Mouse (Mus musculus): ENCODE data around the gene Thap11. TPM values are rescaled to one million over a fixed set of nuclear protein-coding genes. Genes with fewer than 3 reads are reported as not detected.

Thap11 gene
- polyA plus RNA-seq, 1 experiment from 2014 or later, result 87.3 TPM

DNA sequence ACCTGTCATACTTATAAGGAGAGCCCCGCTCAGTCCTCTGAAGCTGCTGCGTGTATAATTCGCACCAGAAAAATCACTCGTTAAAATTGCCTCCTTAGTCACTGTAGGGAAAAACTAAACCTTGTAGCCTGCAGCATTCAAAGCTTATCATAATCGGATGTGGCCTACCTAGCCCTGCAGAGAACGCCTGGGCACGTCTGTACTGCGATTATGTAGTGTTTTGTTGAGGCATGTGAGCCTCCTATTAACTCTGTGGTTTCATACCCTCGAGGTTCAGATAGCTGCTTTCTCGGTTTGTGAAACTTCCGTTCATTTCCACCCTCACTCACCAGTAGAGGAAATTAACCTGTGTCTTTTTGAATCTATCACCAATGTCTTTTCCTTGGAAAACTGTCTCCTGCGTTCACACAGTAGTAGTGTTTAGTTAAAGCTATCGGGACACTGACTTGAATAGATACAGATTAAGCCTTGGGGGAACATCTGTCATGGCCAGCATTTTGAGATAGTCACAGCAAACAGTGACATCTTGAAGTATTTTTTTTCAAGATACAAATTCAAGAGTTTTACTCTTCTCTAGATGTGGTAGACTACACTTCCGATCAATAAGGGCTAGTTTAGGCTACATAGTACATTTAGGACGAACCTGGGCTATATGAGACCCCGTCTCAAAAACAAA, 46.1 kb downstream of the Thap11 start:
- Histone ChIP-seq H3K27ac (ENCODE audit: low read depth, low read length) (0 out of 2 replicates have a peak overlapping the region, but pooled peaks have one; percentile 57), H3K36me3 (ENCODE audit: control insufficient read depth, insufficient read depth, low read length) (no peaks in the 10 kb centered on the region), H3K9ac (ENCODE audit: low read length) (peak overlapping the region; percentile 98), H3K4me1 (replicated peaks; ENCODE audit: control insufficient read depth, insufficient read depth, low read length) (peaks cover 2% of the 10 kb centered on the region; the same call in 1 of the 2 replicates), H3K4me2 (ENCODE audit: low read depth, low read length, severe bottlenecking) (peak overlapping the region; percentile 86), H3K27me3 (ENCODE audit: control insufficient read depth, insufficient read depth, low read length) (no peaks in the 10 kb centered on the region), H3K4me3 (ENCODE audit: low read depth, low read length) (peak overlapping the region; percentile 90), H3K9me3 (ENCODE audit: control insufficient read depth, low read length) (no peaks in the 10 kb centered on the region)
- WGBS, result 39% methylated on average over 16 of the region's 16 CpGs
- no peak for ATAC-seq (replicated peaks; ENCODE audit: low FRiP score)
- DNase-seq (ENCODE audit: low spot score), result no peak

Other genes with a start within 250 kb of the Thap11 start
- 18.2 and 18.9 TPM in 2 replicates for gene Ripor1, start 249.9 kb upstream of the Thap11 start, polyA plus RNA-seq (2014; fragmentation: Nextera tagmentation; extraction: Ambion mirVana)
- 134 and 145 TPM in 2 replicates for gene Ctcf, start 218.6 kb upstream of the Thap11 start, polyA plus RNA-seq (2014; fragmentation: Nextera tagmentation; extraction: Ambion mirVana)
- 0.49 and 1.6 TPM in 2 replicates for gene Agrp, start 217.7 kb upstream of the Thap11 start, polyA plus RNA-seq (2014; fragmentation: Nextera tagmentation; extraction: Ambion mirVana)
- gene Carmil2, start 168.9 kb upstream of the Thap11 start, polyA plus RNA-seq (2014; fragmentation: Nextera tagmentation; extraction: Ambion mirVana), result 1.8 and 2.0 TPM in 2 replicates
- gene Acd, start 154.0 kb upstream of the Thap11 start, polyA plus RNA-seq (2014; fragmentation: Nextera tagmentation; extraction: Ambion mirVana), result 76.9 and 83.6 TPM in 2 replicates
- 24.9 and 25.1 TPM in 2 replicates for gene Pard6a, start 154.0 kb upstream of the Thap11 start, polyA plus RNA-seq (2014; fragmentation: Nextera tagmentation; extraction: Ambion mirVana)
- 0.36 TPM in 1 of 2 replicates, not detected in the other for gene 4933405L10Rik, start 147.5 kb upstream of the Thap11 start, polyA plus RNA-seq (2014; fragmentation: Nextera tagmentation; extraction: Ambion mirVana)
- gene Enkd1, start 146.9 kb upstream of the Thap11 start, polyA plus RNA-seq (2014; fragmentation: Nextera tagmentation; extraction: Ambion mirVana), result 43.0 and 44.4 TPM in 2 replicates
- 38.0 and 49.3 TPM in 2 replicates for gene Gfod2, start 96.5 kb upstream of the Thap11 start, polyA plus RNA-seq (2014; fragmentation: Nextera tagmentation; extraction: Ambion mirVana)
- 15.8 and 16.1 TPM in 2 replicates for gene Ranbp10, start 27.8 kb upstream of the Thap11 start, polyA plus RNA-seq (2014; fragmentation: Nextera tagmentation; extraction: Ambion mirVana)
- gene Tsnaxip1, start 27.4 kb upstream of the Thap11 start, polyA plus RNA-seq (2014; fragmentation: Nextera tagmentation; extraction: Ambion mirVana), result 0.21 and 0.23 TPM in 2 replicates
- 59.7 and 62.0 TPM in 2 replicates for gene Cenpt, start 1.9 kb upstream of the Thap11 start, polyA plus RNA-seq (2014; fragmentation: Nextera tagmentation; extraction: Ambion mirVana)
- gene Nutf2, start 5.4 kb downstream of the Thap11 start, polyA plus RNA-seq (2014; fragmentation: Nextera tagmentation; extraction: Ambion mirVana), result 355 and 371 TPM in 2 replicates
- gene Edc4, start 25.7 kb downstream of the Thap11 start, polyA plus RNA-seq (2014; fragmentation: Nextera tagmentation; extraction: Ambion mirVana), result 62.7 and 65.2 TPM in 2 replicates
- gene Nrn1l, start 38.4 kb downstream of the Thap11 start, polyA plus RNA-seq (2014; fragmentation: Nextera tagmentation; extraction: Ambion mirVana), result 1.1 TPM in 1 of 2 replicates, not detected in the other
- gene Pskh1, start 45.3 kb downstream of the Thap11 start, polyA plus RNA-seq (2014; fragmentation: Nextera tagmentation; extraction: Ambion mirVana), result 22.1 and 23.1 TPM in 2 replicates
- 1.1 and 2.5 TPM in 2 replicates for gene Ctrl, start 78.7 kb downstream of the Thap11 start, polyA plus RNA-seq (2014; fragmentation: Nextera tagmentation; extraction: Ambion mirVana)
- gene Psmb10, start 83.3 kb downstream of the Thap11 start, polyA plus RNA-seq (2014; fragmentation: Nextera tagmentation; extraction: Ambion mirVana), result 20.9 and 21.5 TPM in 2 replicates
- gene Lcat, start 88.2 kb downstream of the Thap11 start, polyA plus RNA-seq (2014; fragmentation: Nextera tagmentation; extraction: Ambion mirVana), result 0.55 and 0.60 TPM in 2 replicates
- gene Slc12a4, start 111.0 kb downstream of the Thap11 start, polyA plus RNA-seq (2014; fragmentation: Nextera tagmentation; extraction: Ambion mirVana), result 10.6 and 11.4 TPM in 2 replicates
- not detected in 2 replicates for gene Dpep3, start 124.3 kb downstream of the Thap11 start, polyA plus RNA-seq (2014; fragmentation: Nextera tagmentation; extraction: Ambion mirVana)
- 16.5 and 20.7 TPM in 2 replicates for gene Dus2, start 136.2 kb downstream of the Thap11 start, polyA plus RNA-seq (2014; fragmentation: Nextera tagmentation; extraction: Ambion mirVana)
- not detected in 2 replicates for gene Dpep2nb, start 150.8 kb downstream of the Thap11 start, polyA plus RNA-seq (2014; fragmentation: Nextera tagmentation; extraction: Ambion mirVana)
- 21.0 and 22.4 TPM in 2 replicates for gene Ddx28, start 156.8 kb downstream of the Thap11 start, polyA plus RNA-seq (2014; fragmentation: Nextera tagmentation; extraction: Ambion mirVana)
- gene Nfatc3, start 203.7 kb downstream of the Thap11 start, polyA plus RNA-seq (2014; fragmentation: Nextera tagmentation; extraction: Ambion mirVana), result 4.5 and 5.3 TPM in 2 replicates